Mouse (Mus musculus) MEL (cell line): ENCODE measurements around the gene Cabp4.

Experiments
- BHLHE40 ChIP-seq: IDR thresholded peaks from 2 replicates; pipeline ENCODE4 v1.6.1; 2012; ENCODE audit warnings: low read depth, mild to moderate bottlenecking, inconsistent platforms, low read length, improper control_type of control experiment, borderline replicate concordance
- CTCF ChIP-seq, 3 experiments: IDR thresholded peaks in 2 of 3; conservative IDR thresholded peaks in 1 of 3; 2 replicates each; pipeline ENCODE4 v1.5.1; 2011 to 2012; ENCODE audit warnings: low read length in 3 of 3, low read depth in 2 of 3, mild to moderate bottlenecking in 2 of 3, improper control_type of control experiment in 1 of 3, inconsistent platforms in 1 of 3, mixed read lengths in 1 of 3, moderate library complexity in 1 of 3; ENCODE audit not compliant: control insufficient read depth in 1 of 3, insufficient read depth in 1 of 3, poor library complexity in 1 of 3, severe bottlenecking in 1 of 3
- KAT2A ChIP-seq: conservative IDR thresholded peaks from 2 replicates; pipeline ENCODE4 v1.6.1; 2012; ENCODE audit warnings: low read depth, low read length, improper control_type of control experiment, inconsistent platforms
- USF2 ChIP-seq, 2 experiments: IDR thresholded peaks; 2 replicates each; pipeline ENCODE4 v1.6.1; 2011 to 2012; ENCODE audit warnings: improper control_type of control experiment in 2 of 2, low read length in 2 of 2, borderline replicate concordance in 1 of 2, inconsistent platforms in 1 of 2, low read depth in 1 of 2, mild to moderate bottlenecking in 1 of 2; ENCODE audit not compliant: insufficient read depth in 1 of 2

DNA sequence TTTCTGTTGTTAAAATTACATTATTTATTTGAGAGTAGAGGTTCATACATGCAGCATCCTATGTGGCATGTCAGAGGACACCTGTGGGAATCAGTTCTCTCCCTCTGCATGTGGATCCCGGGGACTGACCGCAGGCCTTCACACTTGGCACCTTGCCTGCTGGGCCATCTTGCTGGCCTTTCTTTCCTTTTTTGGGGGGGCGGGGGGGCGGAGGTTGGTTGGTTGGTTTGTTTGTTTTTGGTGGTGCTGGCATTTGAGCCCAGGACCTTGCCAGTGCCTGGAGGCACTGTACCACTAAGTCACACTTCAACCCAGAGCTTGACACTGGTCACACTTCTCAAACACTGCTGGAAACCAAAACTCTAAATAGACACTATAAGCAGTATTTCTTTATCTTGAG is 9.5 kb downstream of the Cabp4 start:
- TF ChIP-seq USF2 (IDR thresholded peaks at IDR 0.05; ENCODE audit: borderline replicate concordance in 1 of 2, insufficient read depth in 1 of 2, low read depth in 1 of 2, low read length in 2 of 2) (no peak), CTCF (IDR thresholded peaks at IDR 0.05 in 2 of 3, conservative IDR thresholded peaks at IDR 0.05 in 1 of 3; ENCODE audit: control insufficient read depth in 1 of 3, insufficient read depth in 1 of 3, low read depth in 2 of 3, low read length in 3 of 3, poor library complexity in 1 of 3, severe bottlenecking in 1 of 3) (no peak), BHLHE40 (no peak), KAT2A (no peak)
